ENCODE assay signal across 8 mouse cellular contexts in the genomic region with DNA sequence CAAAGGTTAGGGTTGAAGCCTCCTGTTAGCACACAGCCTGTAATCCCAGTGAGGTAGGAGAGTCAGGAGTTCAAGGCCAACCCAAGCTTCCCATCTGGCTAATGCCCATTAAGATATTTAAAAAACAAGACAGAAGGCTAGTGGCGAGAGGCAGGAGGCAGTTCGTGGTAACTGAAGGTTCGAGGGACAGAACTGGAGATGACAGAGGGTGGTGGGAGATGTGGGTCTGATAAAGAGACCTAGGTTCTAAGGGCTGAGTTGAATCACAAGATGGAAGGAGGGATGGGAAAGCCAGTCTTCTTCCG. TPM values are rescaled to one million over a fixed set of nuclear protein-coding genes. Genes with fewer than 3 reads are reported as not detected.
DNase-seq lines count a peak whose midpoint lies in the region; ATAC-seq and TF ChIP-seq lines count a peak whose summit lies in the region.

A gene (plus strand): TSS at position 301 of the 305 bp plus-strand sequence.

- peak within 1 kb of the TSS; percentile 68 for H3K4me3 ChIP-seq in heart, embryonic 10.5 days
- peak within 1 kb of the TSS; percentile 46 for H3K4me3 ChIP-seq in testis, adult 2 months (ENCODE audit: control insufficient read depth, low read depth, low read length)
- peak within 1 kb of the TSS; percentile 50 for H3K4me3 ChIP-seq in limb, embryonic 15.5 days

- no peaks in the 10 kb centered on the region for H3K9me3 ChIP-seq in heart, embryonic 10.5 days
- H3K9me3 ChIP-seq in limb, embryonic 15.5 days: no peaks in the 10 kb centered on the region

- no peak for TF ChIP-seq POLR2A in testis, adult 2 months (IDR thresholded peaks at IDR 0.05; ENCODE audit: control insufficient read depth, low read depth, low read length)

- H3K27me3 ChIP-seq in heart, embryonic 10.5 days (ENCODE audit: insufficient read depth, poor library complexity, severe bottlenecking): peaks cover 61% of the 10 kb centered on the region
- H3K27me3 ChIP-seq in testis, adult 2 months (ENCODE audit: control insufficient read depth, insufficient read depth, low read length): no peaks in the 10 kb centered on the region
- peaks cover 39% of the 10 kb centered on the region for H3K27me3 ChIP-seq in limb, embryonic 15.5 days

- H3K9ac ChIP-seq in limb, embryonic 15.5 days: peak within 1 kb of the TSS; percentile 36

- H3K27ac ChIP-seq in heart, embryonic 10.5 days: peak within 1 kb of the TSS; percentile 56
- no peak within 1 kb of the TSS for H3K27ac ChIP-seq in testis, adult 2 months (ENCODE audit: control insufficient read depth, insufficient read depth, low read depth, low read length)
- no peak within 1 kb of the TSS for H3K27ac ChIP-seq in limb, embryonic 15.5 days

- H3K4me1 ChIP-seq in heart, embryonic 10.5 days: peaks cover 35% of the 10 kb centered on the region
- H3K4me1 ChIP-seq in testis, adult 2 months (ENCODE audit: control insufficient read depth, insufficient read depth, low read length): peaks cover 21% of the 10 kb centered on the region
- peaks cover 19% of the 10 kb centered on the region for H3K4me1 ChIP-seq in limb, embryonic 15.5 days

- 25% methylated on average over 4 of the region's 4 CpGs for WGBS in heart, embryonic 10.5 days
- WGBS in limb, embryonic 15.5 days: 30% methylated on average over 4 of the region's 4 CpGs

- ATAC-seq in limb, embryonic 15.5 days (ENCODE audit: insufficient number of reproducible peaks, low FRiP score, low TSS enrichment, low read depth): no peak

- no peak for DNase-seq in heart, embryonic 10.5 days (ENCODE audit: low spot score)
- no peak for DNase-seq in heart, adult 18-20 months
- DNase-seq in testis, postnatal 14 days (ENCODE audit: low spot score): no peak
- no peak for DNase-seq in embryo, embryonic 10.5 days (ENCODE audit: low spot score)
- DNase-seq in ovary, postnatal 14 days (ENCODE audit: low spot score): no peak
- DNase-seq in right cerebral cortex, postnatal 4 days: no peak

- TF ChIP-seq CTCF in testis, adult 2 months (IDR thresholded peaks at IDR 0.05; ENCODE audit: control insufficient read depth, insufficient read depth, insufficient replicate concordance, low read depth, low read length): no peak

- H3K36me3 ChIP-seq in heart, embryonic 10.5 days: peaks cover 7% of the 10 kb centered on the region
- no peaks in the 10 kb centered on the region for H3K36me3 ChIP-seq in testis, adult 2 months (ENCODE audit: control insufficient read depth, insufficient read depth, low read length)
- peaks cover 6% of the 10 kb centered on the region for H3K36me3 ChIP-seq in limb, embryonic 15.5 days

- H3K4me2 ChIP-seq in limb, embryonic 15.5 days: peak within 1 kb of the TSS; percentile 98

RNA-seq across cellular contexts. Expression of the gene that starts here (rescaled TPM):
- 0.28 and 0.64 TPM in 2 replicates for polyA plus RNA-seq in heart, embryonic 10.5 days (2016; fragmentation: Nextera tagmentation; extraction: Ambion mirVana)
- not detected for total RNA-seq in heart, adult 18-20 months (2021)
- polyA plus RNA-seq in testis, adult 2 months (2012; rRNA removed): 1.9 and 2.2 TPM in 2 replicates
- polyA plus RNA-seq in limb, embryonic 15.5 days (2015; fragmentation: Nextera tagmentation; extraction: Ambion mirVana): 0.57 and 0.82 TPM in 2 replicates
